Mouse (Mus musculus): ENCODE measurements around the gene Snx19.

Gene Snx19

DNA sequence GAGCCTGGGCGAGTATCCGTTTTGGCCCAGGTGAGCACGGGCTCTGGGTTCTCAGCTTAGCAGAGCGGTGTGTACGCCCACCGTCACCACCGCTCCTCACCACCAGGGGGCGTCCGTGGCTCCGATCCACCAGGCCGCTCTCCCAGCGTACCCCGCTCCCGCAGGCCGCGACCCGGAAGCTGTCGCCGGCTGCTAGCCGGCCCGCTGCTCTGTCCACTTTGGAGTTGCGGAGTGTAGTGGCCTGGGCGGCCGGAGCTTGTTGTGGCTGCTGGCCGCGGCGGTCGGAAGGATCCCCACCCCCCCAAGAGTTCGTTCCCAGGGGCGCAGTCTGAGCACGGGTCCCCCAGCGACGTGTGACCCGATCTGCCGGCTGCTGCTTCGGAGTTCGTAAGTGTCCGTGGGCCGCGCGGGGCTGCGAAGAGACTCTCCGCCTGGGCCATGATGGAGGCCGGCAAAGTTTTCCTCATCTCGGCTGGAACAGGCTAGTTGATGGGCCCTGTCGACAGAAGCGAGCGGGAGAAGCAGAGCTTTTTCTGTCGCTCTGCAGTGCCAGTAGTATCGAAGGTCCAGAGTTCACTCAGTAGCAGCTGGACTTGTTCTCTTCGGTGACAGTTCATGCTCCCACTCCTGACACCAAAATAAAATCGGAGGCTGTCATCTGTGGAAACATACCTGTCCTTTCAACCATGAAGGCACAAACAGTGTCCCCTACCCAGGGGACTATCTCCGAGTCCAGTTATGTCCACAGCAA is at the start of gene Snx19:
Gene Snx19 (plus strand): TSS at position 227 of the 751 bp plus-strand sequence.
- in situ Hi-C loops (cut with MseI, MboI): no loop called here

- in situ Hi-C loops (cut with MseI, MboI): no loop called here
Measured at GRCm38 (mm10) chr9:30400771-30401170, 26.1 kb upstream of the Snx19 start.

- in situ Hi-C loops (cut with MseI, MboI): no loop called here
Measured at GRCm38 (mm10) chr9:30422940-30423339, 4.0 kb upstream of the Snx19 start.

DNA sequence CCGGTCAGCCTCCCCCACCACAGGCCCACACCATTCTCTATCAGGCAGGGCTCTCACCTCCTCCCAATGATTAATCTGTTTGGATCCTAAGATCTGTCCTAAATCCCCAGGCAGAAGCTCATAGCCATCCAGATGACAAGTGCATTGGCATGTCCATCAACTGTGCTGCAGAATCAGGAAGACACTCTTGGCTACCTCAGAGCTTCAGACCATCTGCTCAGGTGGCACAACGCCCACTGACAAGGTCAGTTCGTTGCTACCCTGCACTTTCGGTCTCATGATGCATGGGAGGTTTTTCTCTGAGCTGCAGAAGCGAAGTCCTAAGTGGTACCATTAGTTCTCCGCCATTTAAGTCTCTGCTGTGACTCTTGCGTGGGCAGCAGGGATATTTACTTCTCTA is 1.7 kb upstream of the Snx19 start:
- in situ Hi-C loops (cut with MseI, MboI): no loop called here

- in situ Hi-C loops (cut with MseI, MboI): no loop called here
Measured at GRCm38 (mm10) chr9:30428231-30428630, 1.3 kb downstream of the Snx19 start.

- in situ Hi-C loops (cut with MseI, MboI): no loop called here
Measured at GRCm38 (mm10) chr9:30430447-30430846, 3.5 kb downstream of the Snx19 start.

GRCm38 (mm10) chr9:30431909-30432308 is 5.0 kb downstream of the Snx19 start:
- in situ Hi-C loops (cut with MseI, MboI): no loop called here

DNA sequence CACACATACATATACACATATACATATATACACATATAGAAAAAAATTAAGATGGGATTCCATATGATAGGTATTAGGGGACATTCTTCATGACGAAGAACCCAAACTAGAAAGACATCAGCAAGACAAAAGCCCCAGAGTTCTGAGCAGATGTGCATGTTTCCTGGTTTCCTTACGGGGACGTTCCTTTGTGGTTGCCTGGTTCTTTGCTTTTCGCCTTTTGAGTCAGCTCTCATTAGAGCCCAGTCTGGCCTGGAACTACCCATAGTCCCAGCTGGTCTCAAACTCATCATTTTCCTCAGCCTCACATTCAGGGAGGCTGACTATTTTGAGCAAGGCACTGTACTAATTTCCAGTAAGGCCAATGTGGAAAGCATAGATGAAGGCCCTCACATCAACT is 7.0 kb downstream of the Snx19 start:
- in situ Hi-C loops (cut with MseI, MboI): no loop called here

DNA sequence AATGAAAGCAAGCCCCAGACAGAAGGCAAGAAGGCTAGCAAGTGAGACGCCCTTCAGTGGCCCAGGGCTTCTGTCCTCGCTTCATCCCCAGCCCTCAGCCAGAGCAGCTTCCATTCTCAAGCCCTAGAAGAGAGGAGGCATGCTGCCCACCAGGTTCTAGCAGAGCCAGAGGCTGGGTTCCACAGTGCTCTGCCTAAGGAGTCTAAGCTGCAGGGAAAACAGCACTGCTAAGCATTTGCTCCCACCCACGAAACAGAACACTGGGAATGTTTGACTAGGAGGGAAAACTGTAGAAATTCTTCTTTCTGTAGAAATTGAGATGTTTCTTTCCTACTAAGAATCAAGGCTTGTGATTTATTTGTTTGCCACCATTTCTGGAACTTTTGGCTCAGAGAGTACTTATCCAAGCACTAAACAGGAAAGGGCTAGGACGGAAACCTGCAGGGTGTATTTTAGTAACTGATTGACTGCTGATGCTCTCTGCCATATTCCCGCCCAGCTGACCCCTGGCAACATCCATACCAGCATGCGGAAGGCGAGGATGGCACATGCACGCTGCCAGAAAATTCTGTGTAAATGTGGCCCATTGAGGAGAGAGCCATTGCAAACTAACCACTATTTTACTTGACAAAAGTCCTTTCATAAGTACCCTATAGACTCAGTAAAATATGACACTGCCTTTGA is 9.1 kb downstream of the Snx19 start:
- in situ Hi-C loops (cut with MseI, MboI): no loop called here

GRCm38 (mm10) chr9:30438505-30438904 is 11.6 kb downstream of the Snx19 start:
- in situ Hi-C loops (cut with MseI, MboI): no loop called here

DNA sequence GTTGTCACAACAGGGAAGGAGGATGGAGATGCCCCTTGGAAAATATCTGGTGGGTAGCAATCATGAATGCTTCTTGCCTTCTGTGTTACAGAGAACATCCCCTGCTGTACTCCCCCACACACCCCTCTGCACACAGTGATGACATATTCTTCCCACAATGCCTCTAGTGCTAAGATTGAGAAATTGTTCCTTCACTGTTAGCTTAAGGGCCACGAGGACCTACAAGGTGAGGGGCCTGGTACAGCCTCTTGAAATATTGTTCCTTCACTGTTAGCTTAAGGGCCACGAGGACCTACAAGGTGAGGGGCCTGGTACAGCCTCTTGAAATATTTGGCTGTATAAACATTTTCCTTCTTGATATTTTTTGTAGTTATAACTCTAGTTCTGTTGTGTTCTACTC is 14.9 kb downstream of the Snx19 start:
- in situ Hi-C loops (cut with MseI, MboI): no loop called here

DNA sequence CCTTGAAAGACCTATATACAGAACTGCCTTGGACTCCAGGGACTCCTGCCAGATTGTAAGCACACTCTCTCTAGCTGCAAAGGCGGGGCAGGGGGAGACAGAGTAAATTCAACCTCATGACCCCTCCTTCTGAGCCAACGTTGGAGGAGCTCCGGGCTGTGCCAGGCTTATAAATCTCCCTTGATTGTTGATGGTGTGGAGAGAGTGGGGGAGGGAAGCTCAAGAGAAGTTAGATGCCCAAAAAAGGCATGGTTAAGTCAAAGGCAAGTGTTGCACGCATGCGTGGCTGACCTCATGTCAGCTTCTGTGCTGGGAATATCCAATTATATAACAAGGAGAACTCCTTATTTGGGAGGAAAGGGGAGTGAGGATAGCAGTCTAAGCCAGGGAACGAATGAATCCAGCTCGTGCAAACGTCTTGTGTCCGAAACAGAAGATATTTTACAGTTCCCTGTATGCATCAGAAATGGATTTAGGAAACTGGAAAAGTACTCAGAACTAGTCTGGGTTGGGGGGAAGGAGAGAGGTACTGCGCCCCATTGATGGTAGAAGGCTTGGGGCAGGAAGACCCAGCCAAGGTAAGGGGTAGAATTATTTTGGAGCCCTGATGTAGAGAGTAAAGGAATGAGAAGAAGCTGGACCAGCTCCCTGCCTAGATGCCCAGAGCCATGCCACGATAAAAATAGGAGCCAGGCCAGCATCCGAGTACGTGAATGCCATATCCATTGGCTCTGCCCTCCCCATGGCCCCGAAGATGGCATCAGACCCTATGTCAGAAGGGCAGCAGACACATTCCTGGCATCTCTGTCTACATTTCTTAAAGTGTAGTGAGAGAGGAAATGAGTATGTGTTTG is 18.6 kb downstream of the Snx19 start:
- in situ Hi-C loops (cut with MseI, MboI): no loop called here

- in situ Hi-C loops (cut with MseI, MboI): no loop called here
Measured at GRCm38 (mm10) chr9:30446126-30446525, 19.2 kb downstream of the Snx19 start.

- in situ Hi-C loops (cut with MseI, MboI): no loop called here
Measured at GRCm38 (mm10) chr9:30448459-30448858, 21.6 kb downstream of the Snx19 start.

DNA sequence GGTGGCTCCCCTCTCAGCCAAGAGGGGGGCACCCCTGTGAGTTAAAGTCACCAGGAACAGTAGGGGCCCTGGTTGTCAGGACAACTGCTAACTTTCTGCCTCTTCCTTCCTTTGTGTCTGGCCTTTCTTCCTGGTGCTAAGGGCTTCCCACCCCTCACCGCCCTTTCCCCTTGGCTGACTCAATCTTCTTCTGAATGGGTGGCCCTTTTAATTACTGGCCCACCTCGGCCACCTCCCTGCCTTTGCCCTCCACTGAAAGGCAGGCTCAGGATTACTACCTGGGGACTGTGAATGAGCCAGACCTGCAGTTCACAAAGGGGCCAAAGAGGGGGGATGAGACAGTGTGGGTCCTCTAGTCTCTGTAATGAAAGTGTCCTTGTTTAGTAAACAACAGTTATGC is 23.0 kb downstream of the Snx19 start:
- in situ Hi-C loops (cut with MseI, MboI): no loop called here

GRCm38 (mm10) chr9:30450834-30451233 is 23.9 kb downstream of the Snx19 start:
- in situ Hi-C loops (cut with MseI, MboI): no loop called here

DNA sequence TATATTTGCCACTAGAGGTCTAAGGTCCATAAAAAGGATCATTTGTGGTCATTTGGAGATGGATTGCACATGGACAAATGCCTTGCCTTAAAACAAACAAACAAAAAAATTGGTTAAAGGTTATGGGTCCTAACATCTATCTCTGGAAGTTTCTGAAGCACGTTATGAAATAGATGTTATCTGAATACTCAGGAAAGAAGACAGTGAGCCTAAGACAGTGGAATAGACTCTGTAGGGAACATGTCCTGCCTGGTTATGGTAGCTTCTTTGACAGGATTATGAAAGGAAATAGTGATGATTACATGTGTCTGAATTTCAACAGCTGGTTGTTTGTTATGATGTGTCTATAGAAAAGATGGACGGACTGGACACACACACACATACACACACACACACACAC is 27.6 kb downstream of the Snx19 start:
- in situ Hi-C loops (cut with MseI, MboI): no loop called here

DNA sequence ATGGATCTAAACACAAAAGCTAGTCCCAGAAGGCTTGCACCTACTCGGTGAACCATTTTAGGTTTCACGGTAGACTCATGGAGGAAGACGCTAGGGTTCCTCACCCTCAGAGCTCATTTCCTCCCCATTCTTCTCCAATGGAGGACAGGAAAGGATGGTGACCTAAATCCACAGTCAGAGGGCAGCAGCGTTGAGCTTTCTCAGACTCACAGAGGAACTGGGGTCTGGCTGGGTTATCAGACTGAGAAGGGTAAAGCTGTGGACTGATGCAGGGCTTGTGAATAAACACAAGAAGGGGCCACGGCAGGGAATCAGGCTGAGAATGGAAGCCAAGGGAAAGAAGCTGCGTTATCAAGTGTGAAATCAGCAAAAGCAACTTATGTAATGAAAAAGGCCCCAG is 29.3 kb downstream of the Snx19 start:
- in situ Hi-C loops (cut with MseI, MboI): no loop called here

GRCm38 (mm10) chr9:30460501-30460900 is 33.6 kb downstream of the Snx19 start:
- in situ Hi-C loops (cut with MseI, MboI): no loop called here

DNA sequence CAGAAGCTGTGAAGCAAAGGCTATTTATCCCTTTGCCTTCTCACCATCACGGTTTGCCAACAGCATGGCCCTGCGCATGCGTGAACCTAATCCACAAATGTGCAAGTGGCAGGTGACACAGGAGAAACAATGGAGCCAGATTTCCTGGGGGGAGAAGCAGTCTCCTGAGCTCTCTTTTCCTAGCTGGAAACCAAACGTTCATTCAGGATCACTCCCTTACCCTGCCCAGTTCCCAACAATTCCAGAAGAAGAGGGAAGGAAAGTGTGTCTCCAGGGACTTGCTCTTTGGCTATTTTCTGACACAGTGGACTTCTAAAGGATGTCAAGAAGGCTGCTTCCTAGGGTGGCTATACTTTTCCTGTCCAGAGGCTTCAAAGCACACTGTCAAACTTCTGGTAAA is 37.8 kb downstream of the Snx19 start:
- in situ Hi-C loops (cut with MseI, MboI): no loop called here

- in situ Hi-C loops (cut with MseI, MboI): loop anchor here (5.0 kb wide), 1 partner anchor 457 kb away; no protein-coding TSS in a partner anchor
Measured at GRCm38 (mm10) chr9:30480043-30480442, 53.1 kb downstream of the Snx19 start.

DNA sequence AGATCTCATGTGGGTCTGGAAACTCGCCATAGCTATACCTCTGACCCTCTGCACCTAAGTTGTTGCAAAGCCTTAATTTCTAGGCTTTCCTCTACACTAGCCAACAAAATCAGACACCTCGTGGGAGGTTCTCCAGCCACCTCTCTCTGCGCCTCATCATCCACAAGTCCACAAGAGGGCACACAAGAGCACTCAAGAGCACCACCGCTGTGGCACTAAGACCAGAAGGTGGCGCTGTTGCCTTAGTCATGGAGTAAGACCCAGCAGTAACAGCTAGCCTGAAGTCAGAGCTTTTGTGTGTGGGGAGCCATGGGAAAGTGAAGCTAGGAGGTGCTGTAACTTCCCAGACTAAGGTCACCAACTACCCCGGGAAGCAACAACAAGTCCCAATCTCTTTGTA is 53.6 kb downstream of the Snx19 start:
- in situ Hi-C loops (cut with MseI, MboI): loop anchor here (5.0 kb wide), 1 partner anchor 457 kb away; no protein-coding TSS in a partner anchor

Measured in mouse trophoblast stem cell (cell line).